Mouse (Mus musculus): Measurements from ENCODE around the gene Fars2. TPM values are rescaled to one million over a fixed set of nuclear protein-coding genes. Genes with fewer than 3 reads are reported as not detected.

Gene Fars2
- polyA plus RNA-seq, 1 experiment from 2014 or later = 32.4 TPM

- Histone ChIP-seq H3K27ac (peak overlapping the region; percentile 89), H3K9me3 (peaks cover 5% of the 10 kb centered on the region; the same call in 1 of the 2 replicates), H3K36me3 (no peaks in the 10 kb centered on the region), H3K9ac (replicated peaks) (peak overlapping the region; percentile 57), H3K27me3 (peaks cover 33% of the 10 kb centered on the region), H3K4me2 (peak overlapping the region; percentile 66), H3K4me3 (replicated peaks) (peak overlapping the region; percentile 46), H3K4me1 (replicated peaks) (peaks cover 33% of the 10 kb centered on the region)
- peak; percentile 94 for ATAC-seq (ENCODE audit: insufficient number of reproducible peaks, insufficient read depth, low FRiP score, low TSS enrichment, low read depth)
- WGBS = under 1% methylated on average over 38 of the region's 39 CpGs
These were observed 618.8 kb downstream of the Fars2 start for GRCm38 (mm10) chr13:36735901-36736618.

- 3% methylated on average over 9 of the region's 9 CpGs for WGBS
- ATAC-seq (ENCODE audit: insufficient number of reproducible peaks, insufficient read depth, low FRiP score, low TSS enrichment, low read depth) = peak; percentile 29; the same call in 1 of the 2 replicates
- Histone ChIP-seq H3K4me2 (peak overlapping the region; percentile 66), H3K4me3 (replicated peaks) (peak overlapping the region; percentile 46), H3K9ac (replicated peaks) (peak overlapping the region; percentile 57), H3K9me3 (peaks cover 5% of the 10 kb centered on the region; the same call in 1 of the 2 replicates), H3K27me3 (peaks cover 29% of the 10 kb centered on the region), H3K27ac (peak overlapping the region; percentile 89), H3K36me3 (no peaks in the 10 kb centered on the region), H3K4me1 (replicated peaks) (peaks cover 27% of the 10 kb centered on the region; the same call in 1 of the 2 replicates)
These were observed 619.4 kb downstream of the Fars2 start for GRCm38 (mm10) chr13:36736619-36736996.

- no peak for ATAC-seq (ENCODE audit: insufficient number of reproducible peaks, insufficient read depth, low FRiP score, low TSS enrichment, low read depth)
- WGBS = 73% methylated on average over 2 of the region's 2 CpGs
- no peak overlapping the region for H3K27ac ChIP-seq
- H3K4me1 ChIP-seq (replicated peaks) = peaks cover 6% of the 10 kb centered on the region
- H3K4me3 ChIP-seq (replicated peaks) = no peak overlapping the region
- H3K36me3 ChIP-seq = no peaks in the 10 kb centered on the region
- no peaks in the 10 kb centered on the region for H3K27me3 ChIP-seq
- no peak overlapping the region for H3K4me2 ChIP-seq
- H3K9ac ChIP-seq (replicated peaks) = no peak overlapping the region
- no peaks in the 10 kb centered on the region for H3K9me3 ChIP-seq
These were observed 632.8 kb downstream of the Fars2 start for GRCm38 (mm10) chr13:36750056-36750455.

GRCm38 (mm10) chr13:36751861-36752260 lies 634.6 kb downstream of the Fars2 start:
- WGBS = 64% methylated on average over 3 of the region's 3 CpGs

GRCm38 (mm10) chr13:36766801-36767200 lies 649.6 kb downstream of the Fars2 start:
- Histone ChIP-seq H3K36me3 (no peaks in the 10 kb centered on the region), H3K9ac (replicated peaks) (no peak overlapping the region), H3K27ac (no peak overlapping the region), H3K27me3 (no peaks in the 10 kb centered on the region), H3K4me2 (no peak overlapping the region), H3K4me1 (replicated peaks) (no peaks in the 10 kb centered on the region), H3K9me3 (0 out of 2 replicates have a peak, but pooled peaks cover 3% of the 10 kb centered on the region), H3K4me3 (replicated peaks) (no peak overlapping the region)
- WGBS = 71% methylated on average over 2 of the region's 2 CpGs
- ATAC-seq (ENCODE audit: insufficient number of reproducible peaks, insufficient read depth, low FRiP score, low TSS enrichment, low read depth) = no peak

More at GRCm38 (mm10) chr13:36751861-36752260, 634.6 kb downstream of the Fars2 start:
- peaks cover 6% of the 10 kb centered on the region for H3K4me1 ChIP-seq (replicated peaks)
- no peak overlapping the region for H3K27ac ChIP-seq
- H3K9ac ChIP-seq (replicated peaks) = no peak overlapping the region
- no peak overlapping the region for H3K4me2 ChIP-seq
- no peaks in the 10 kb centered on the region for H3K36me3 ChIP-seq
- H3K9me3 ChIP-seq = no peaks in the 10 kb centered on the region
- no peaks in the 10 kb centered on the region for H3K27me3 ChIP-seq
- no peak for ATAC-seq (ENCODE audit: insufficient number of reproducible peaks, insufficient read depth, low FRiP score, low TSS enrichment, low read depth)
- H3K4me3 ChIP-seq (replicated peaks) = no peak overlapping the region

Other genes starting within 250 kb of the Fars2 start
- gene Rpp40, start 211.1 kb upstream of the Fars2 start, polyA plus RNA-seq (2016; fragmentation: Nextera tagmentation; extraction: Ambion mirVana) = 23.5 and 28.0 TPM in 2 replicates
- 1.6 and 1.9 TPM in 2 replicates for gene Ppp1r3g, start 158.6 kb upstream of the Fars2 start, polyA plus RNA-seq (2016; fragmentation: Nextera tagmentation; extraction: Ambion mirVana)
- gene Lyrm4, start 114 bp downstream of the Fars2 start, polyA plus RNA-seq (2016; fragmentation: Nextera tagmentation; extraction: Ambion mirVana) = 21.0 and 21.1 TPM in 2 replicates

Measured in limb, embryonic 12.5 days (tissue).